Mouse (Mus musculus) forebrain, embryonic 16.5 days (tissue): Measurements from ENCODE around the gene Wdr61. TPM values are rescaled to one million over a fixed set of nuclear protein-coding genes. Genes with fewer than 3 reads are reported as not detected.

Source experiments
- ATAC-seq: fragments of 200-750 bp; cut with Nextera tagmentation; 2 replicates; pipeline ENCODE4 v1.8.0; 2017; ENCODE audit warnings: mild to moderate bottlenecking, moderate library complexity
- H3K27ac ChIP-seq: fragments of 300-500 bp; sonication (generic); 2 replicates; pipeline ENCODE4 v1.5.1; 2014; ENCODE audit warnings: low read length, control low read depth
- H3K27me3 ChIP-seq: fragments of 300-500 bp; sonication (generic); replicated peaks from 2 replicates; pipeline ENCODE4 v1.6.1; 2014; ENCODE audit warnings: low read length; ENCODE audit not compliant: control insufficient read depth, insufficient read depth
- H3K36me3 ChIP-seq: fragments of 300-500 bp; sonication (generic); 2 replicates; pipeline ENCODE4 v1.6.1; 2014; ENCODE audit not compliant: control insufficient read depth, insufficient read depth
- H3K4me1 ChIP-seq: fragments of 300-500 bp; sonication (generic); replicated peaks from 2 replicates; pipeline ENCODE4 v1.6.1; 2014; ENCODE audit warnings: low read length; ENCODE audit not compliant: control insufficient read depth, insufficient read depth
- H3K4me2 ChIP-seq: fragments of 300-500 bp; sonication (generic); 2 replicates; pipeline ENCODE4 v1.6.1; 2014; ENCODE audit warnings: mild to moderate bottlenecking, low read length, control low read depth
- H3K4me3 ChIP-seq: fragments of 300-500 bp; sonication (generic); replicated peaks from 2 replicates; pipeline ENCODE4 v1.5.1; 2014; ENCODE audit warnings: mild to moderate bottlenecking, low read length, control low read depth
- H3K9ac ChIP-seq: fragments of 300-500 bp; sonication (generic); replicated peaks from 2 replicates; pipeline ENCODE4 v1.6.1; 2014; ENCODE audit warnings: low read depth, low read length, control low read depth
- H3K9me3 ChIP-seq: fragments of 300-500 bp; sonication (generic); 2 replicates; pipeline ENCODE4 v1.6.1; 2016; ENCODE audit warnings: low read length; ENCODE audit not compliant: control insufficient read depth
- WGBS: fragments of 180-500 bp; shearing (Covaris S2); extraction: QIAGEN DNeasy Blood & Tissue Kit; methylation state at CpG from one replicate; pipeline ENCODE4 v1.1.7; 2014; 5-methylcytosine and 5-hydroxymethylcytosine counted together
- polyA plus RNA-seq: library from polyadenylated mRNA; unstranded; fragments of >200 nt; fragmentation: Nextera tagmentation; extraction: Ambion mirVana; gene quantifications from 2 replicates; pipeline ENCODE4 v1.2.1, GENCODE M21; 2015

The Wdr61 gene
- polyA plus RNA-seq, 1 experiment from 2014 or later, result 115 TPM

DNA sequence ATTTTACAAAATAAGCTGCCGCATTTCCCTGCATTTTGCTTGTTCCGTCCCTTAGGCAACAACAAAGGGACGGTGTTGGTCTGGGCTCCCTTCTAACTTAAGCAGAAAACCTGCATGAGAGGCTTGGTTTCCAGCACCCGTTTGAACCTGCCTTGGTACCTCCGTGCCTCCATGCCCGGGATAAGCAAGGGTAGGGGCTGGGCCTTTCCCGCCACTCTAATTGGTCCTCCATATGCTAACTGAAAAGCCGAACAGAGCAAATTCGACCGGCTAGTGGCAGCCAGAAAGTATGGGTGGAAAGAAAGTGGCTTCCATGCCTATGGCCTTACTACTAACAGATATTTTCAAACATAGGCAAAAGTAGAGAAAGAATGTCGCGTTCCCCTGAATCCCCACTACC is 29.8 kb upstream of the Wdr61 start:
- Histone ChIP-seq H3K27me3 (peaks cover 34% of the 10 kb centered on the region), H3K4me2 (peak overlapping the region; percentile 75; the same call in 1 of the 2 replicates), H3K27ac (no peak overlapping the region), H3K9ac (no peak overlapping the region), H3K36me3 (no peaks in the 10 kb centered on the region), H3K4me3 (no peak overlapping the region; the same call in 1 of the 2 replicates), H3K9me3 (no peaks in the 10 kb centered on the region), H3K4me1 (peaks cover 19% of the 10 kb centered on the region)
- ATAC-seq, result 0 out of 2 replicates have a peak, but pooled peaks have one; percentile 22
- WGBS, result 19% methylated on average over 12 of the region's 12 CpGs

DNA sequence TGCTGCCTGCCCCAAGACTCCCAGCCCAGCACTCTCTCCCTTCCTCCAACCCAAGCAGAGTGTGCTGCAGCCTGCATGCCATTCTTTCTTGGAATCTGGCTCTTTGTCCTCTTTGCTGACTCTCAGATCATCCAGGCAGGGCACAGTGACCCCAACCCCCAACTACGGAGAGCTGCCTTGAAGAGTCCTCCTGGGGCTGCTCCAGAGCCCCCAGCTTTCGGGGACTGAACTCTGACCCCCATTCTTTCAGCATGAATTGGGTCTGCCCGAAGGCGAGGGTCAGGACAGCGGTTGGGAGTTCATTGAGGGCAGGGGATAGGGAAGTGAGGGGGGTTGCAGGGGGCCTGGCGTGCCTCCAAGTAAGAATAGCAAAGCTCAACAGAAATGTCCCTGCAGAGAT is 25.3 kb upstream of the Wdr61 start:
- H3K9ac ChIP-seq, result no peak overlapping the region
- ATAC-seq, result no peak
- no peak overlapping the region for H3K4me2 ChIP-seq
- peaks cover 17% of the 10 kb centered on the region for H3K27me3 ChIP-seq
- no peaks in the 10 kb centered on the region for H3K9me3 ChIP-seq
- WGBS, result 15% methylated on average over 6 of the region's 6 CpGs
- no peak overlapping the region for H3K27ac ChIP-seq
- peaks cover 2% of the 10 kb centered on the region for H3K4me1 ChIP-seq
- no peaks in the 10 kb centered on the region for H3K36me3 ChIP-seq
- H3K4me3 ChIP-seq, result no peak overlapping the region

DNA sequence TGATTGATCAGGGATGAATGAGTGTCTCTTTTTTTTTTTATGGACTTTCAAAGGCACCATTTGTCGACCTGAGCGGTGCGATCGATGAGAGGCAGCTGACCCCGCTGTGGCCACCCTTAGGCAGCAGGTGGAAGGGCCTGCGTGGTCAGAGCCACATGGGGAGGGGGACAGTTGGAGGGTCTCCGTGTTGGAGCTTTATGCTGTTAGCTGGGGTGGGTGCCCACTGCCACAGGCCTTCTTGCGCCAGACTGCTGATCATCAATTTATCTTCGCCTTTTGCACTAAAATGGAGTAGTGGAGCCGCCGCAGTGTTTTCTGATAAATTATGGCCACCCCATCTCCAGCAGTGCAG is 18.6 kb upstream of the Wdr61 start:
- no peak for ATAC-seq
- no peak overlapping the region for H3K9ac ChIP-seq
- H3K4me3 ChIP-seq, result no peak overlapping the region
- H3K27ac ChIP-seq, result no peak overlapping the region
- no peaks in the 10 kb centered on the region for H3K27me3 ChIP-seq
- no peaks in the 10 kb centered on the region for H3K36me3 ChIP-seq
- H3K4me2 ChIP-seq, result no peak overlapping the region
- H3K9me3 ChIP-seq, result no peaks in the 10 kb centered on the region
- WGBS, result 64% methylated on average over 11 of the region's 11 CpGs
- H3K4me1 ChIP-seq, result no peaks in the 10 kb centered on the region; the same call in 1 of the 2 replicates

DNA sequence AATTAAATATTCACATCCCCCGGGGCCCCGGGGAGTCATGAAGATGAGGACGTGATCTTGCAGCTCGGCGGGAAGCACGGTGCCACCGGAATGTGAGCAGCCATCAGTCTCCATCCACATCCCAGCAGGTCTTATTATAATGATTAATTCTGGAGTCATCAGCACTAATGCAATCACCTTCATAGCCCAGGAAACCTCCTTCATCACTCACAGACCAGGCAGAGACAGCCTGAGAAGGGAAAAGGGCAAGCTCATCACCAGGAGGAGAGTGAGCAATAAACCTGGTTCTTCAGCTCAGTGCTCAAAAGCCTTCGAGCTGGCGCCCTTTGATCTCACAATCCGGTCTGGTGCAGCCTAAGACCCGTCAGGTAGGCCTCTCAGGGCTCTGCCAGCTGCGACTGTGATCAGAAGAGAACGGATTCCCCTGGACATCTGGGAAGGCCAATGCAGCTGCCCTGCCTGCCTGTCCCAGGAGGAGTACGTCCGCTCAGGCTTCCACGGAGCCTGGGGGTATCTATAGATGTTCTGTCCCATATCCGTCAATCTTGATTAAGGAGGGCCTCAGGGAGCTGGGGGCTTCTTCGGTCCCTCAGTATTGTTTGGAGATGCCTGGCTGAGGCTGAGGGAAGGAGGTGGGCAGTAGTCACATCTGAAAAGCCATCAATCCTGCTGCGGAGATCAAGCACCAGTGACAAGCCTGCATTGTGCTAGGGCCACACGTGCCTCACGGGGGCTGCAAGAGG is 18.1 kb upstream of the Wdr61 start:
- no peak overlapping the region for H3K4me3 ChIP-seq
- no peak for ATAC-seq
- H3K27me3 ChIP-seq, result no peaks in the 10 kb centered on the region
- H3K4me2 ChIP-seq, result no peak overlapping the region
- no peak overlapping the region for H3K9ac ChIP-seq
- H3K9me3 ChIP-seq, result no peaks in the 10 kb centered on the region
- WGBS, result 35% methylated on average over 21 of the region's 21 CpGs
- H3K27ac ChIP-seq, result no peak overlapping the region
- H3K4me1 ChIP-seq, result no peaks in the 10 kb centered on the region; the same call in 1 of the 2 replicates
- no peaks in the 10 kb centered on the region for H3K36me3 ChIP-seq

DNA sequence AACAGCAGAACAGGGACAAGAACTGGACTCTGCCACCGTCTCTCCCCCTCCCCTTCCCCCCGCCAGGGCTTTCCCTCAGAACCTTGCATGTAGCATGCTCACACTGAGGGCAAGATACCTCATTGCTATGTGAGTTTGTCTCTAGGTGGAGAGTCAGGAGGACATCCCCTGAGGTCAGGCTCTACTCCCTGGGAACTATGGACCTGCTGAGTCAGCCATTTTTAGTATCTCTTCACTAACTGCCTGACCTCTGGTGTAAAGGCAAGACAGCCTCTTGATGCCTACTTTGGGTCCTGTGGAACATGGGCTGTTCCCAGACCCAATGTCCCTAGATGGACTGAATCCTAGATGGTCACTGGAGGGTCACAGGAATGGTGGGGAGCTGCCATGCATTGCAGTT is 17.4 kb upstream of the Wdr61 start:
- Histone ChIP-seq H3K36me3 (no peaks in the 10 kb centered on the region), H3K4me3 (no peak overlapping the region), H3K27me3 (no peaks in the 10 kb centered on the region), H3K4me2 (no peak overlapping the region), H3K9ac (no peak overlapping the region), H3K9me3 (no peaks in the 10 kb centered on the region), H3K27ac (no peak overlapping the region), H3K4me1 (no peaks in the 10 kb centered on the region; the same call in 1 of the 2 replicates)
- ATAC-seq, result no peak
- WGBS, result 100% methylated on average over 1 of the region's 2 CpGs

DNA sequence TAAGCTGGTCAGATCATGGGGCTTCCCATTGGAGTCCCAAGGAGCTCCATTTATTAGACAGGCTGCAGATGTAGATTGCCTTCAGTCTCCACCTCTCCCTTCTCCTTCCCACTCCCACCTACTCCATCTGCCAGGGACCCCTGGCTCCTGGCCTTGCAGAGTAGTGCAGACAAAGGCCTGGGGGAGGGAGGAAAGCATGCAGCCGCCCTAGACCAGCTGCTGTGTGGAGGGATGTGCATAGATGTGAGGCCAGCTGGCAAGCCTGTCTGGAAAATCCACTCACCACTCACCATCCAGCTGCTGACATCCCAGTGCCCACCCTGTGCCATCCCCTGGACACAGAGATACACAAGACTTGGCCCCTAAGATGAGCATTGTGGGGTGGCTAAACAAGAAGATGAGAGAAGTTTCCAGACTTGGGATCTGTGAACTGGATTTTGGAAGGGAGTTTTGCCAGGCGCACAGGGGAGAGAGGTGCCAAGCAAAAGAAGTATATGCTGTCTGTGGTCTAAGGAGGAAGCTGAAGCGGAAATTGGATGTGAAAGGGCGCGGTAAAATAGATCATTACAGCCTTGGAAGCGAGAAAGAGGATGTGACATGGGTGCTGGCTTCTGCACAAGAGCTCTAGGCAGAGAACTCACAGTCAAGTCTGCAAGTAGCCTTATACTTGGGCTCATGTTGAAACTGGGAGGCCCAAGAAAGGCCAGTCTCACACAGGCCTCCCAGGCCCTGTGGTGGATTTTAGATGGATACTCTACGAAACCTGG is 16.1 kb upstream of the Wdr61 start:
- Histone ChIP-seq H3K27ac (no peak overlapping the region), H3K9ac (no peak overlapping the region), H3K4me1 (no peaks in the 10 kb centered on the region; the same call in 1 of the 2 replicates), H3K4me2 (no peak overlapping the region), H3K36me3 (no peaks in the 10 kb centered on the region), H3K4me3 (no peak overlapping the region), H3K27me3 (no peaks in the 10 kb centered on the region), H3K9me3 (no peaks in the 10 kb centered on the region)
- WGBS, result 86% methylated on average over 7 of the region's 7 CpGs
- no peak for ATAC-seq

DNA sequence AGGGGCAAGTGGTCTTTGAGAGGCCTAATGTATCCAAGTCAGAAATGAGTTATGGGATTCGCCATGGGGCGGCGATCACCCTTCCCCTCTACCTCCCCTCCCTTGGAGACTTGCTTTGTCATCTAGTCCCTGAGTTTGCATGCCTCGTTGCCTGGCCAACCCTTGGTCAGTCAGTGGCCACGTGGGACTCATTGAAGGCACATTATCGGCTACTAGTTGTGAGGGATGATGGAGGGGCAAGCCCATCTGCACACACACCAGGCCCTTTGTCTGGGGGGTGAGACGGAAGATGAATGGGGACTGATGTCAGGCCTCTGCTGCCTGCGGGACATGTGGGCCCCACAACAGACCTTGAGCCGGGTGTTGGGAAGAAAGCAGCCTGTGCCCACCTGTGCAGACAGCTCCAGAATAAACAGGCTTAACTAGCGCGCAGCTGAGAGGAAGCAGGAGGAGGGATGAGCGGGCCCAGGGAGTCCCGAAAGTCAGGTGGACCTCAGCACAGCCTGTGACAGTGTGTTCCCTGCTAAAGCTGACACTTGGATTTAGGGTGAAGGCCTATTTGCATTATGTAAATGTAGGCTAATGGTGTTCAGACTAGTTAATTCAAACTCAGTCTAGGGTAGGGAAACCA is 11.5 kb upstream of the Wdr61 start:
- no peak overlapping the region for H3K9ac ChIP-seq
- WGBS, result 53% methylated on average over 13 of the region's 13 CpGs

DNA sequence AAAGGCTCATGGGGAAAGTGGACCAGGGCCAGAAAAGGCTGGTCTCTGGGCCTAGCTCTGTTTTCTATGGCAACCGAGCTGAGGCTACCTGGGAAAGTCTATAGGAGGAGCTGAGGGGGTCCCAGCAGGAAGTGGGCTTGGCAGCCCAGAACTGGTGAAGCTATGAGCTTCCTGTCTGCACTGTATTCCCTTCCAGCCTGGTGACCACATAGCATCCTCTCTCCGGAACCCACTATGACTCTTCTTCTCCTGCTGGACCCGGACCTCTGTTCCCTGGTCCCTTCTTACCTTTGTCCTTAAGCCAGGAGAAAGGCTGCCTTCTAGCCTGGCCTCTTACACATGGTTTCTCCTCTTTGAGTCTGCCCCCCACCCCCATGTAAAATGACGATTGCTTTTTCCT is 9.6 kb upstream of the Wdr61 start:
- no peak overlapping the region for H3K4me2 ChIP-seq
- no peaks in the 10 kb centered on the region for H3K36me3 ChIP-seq
- no peak overlapping the region for H3K27ac ChIP-seq
- 83% methylated on average over 4 of the region's 4 CpGs for WGBS
- ATAC-seq, result no peak
- H3K4me1 ChIP-seq, result peaks cover 2% of the 10 kb centered on the region; the same call in 1 of the 2 replicates
- no peak overlapping the region for H3K9ac ChIP-seq
- H3K9me3 ChIP-seq, result no peaks in the 10 kb centered on the region
- no peaks in the 10 kb centered on the region for H3K27me3 ChIP-seq
- no peak overlapping the region for H3K4me3 ChIP-seq

More for the DNA sequence above, 11.5 kb upstream of the Wdr61 start:
- no peaks in the 10 kb centered on the region; the same call in 1 of the 2 replicates for H3K4me1 ChIP-seq
- H3K27me3 ChIP-seq, result no peaks in the 10 kb centered on the region
- ATAC-seq, result no peak; the same call in 1 of the 2 replicates
- no peak overlapping the region for H3K4me2 ChIP-seq
- H3K36me3 ChIP-seq, result no peaks in the 10 kb centered on the region
- no peaks in the 10 kb centered on the region for H3K9me3 ChIP-seq
- no peak overlapping the region for H3K27ac ChIP-seq
- H3K4me3 ChIP-seq, result no peak overlapping the region

DNA sequence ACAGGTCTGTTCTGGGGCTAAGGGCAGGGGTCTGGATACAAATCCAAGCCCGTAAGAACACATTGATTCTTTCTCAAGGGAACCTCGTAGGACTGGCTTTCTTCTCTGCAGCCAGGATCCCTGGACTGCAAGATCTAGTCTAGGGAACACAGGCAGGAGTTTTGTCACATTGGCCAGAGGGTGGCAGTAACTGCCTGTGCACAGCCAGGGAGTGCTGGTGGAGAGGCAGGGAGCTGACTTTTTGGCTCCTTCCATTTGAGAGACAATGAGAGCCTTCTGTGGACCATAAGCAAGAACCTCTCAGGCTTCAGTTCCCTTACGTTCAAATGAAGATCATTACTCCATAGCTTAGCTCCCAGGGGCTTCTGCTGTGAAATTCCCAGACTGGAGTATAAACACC is 4.1 kb upstream of the Wdr61 start:
- ATAC-seq, result 0 out of 2 replicates have a peak, but pooled peaks have one; percentile 32
- no peak overlapping the region for H3K27ac ChIP-seq
- H3K9me3 ChIP-seq, result no peaks in the 10 kb centered on the region
- WGBS, result 29% methylated on average over 3 of the region's 3 CpGs
- H3K9ac ChIP-seq, result no peak overlapping the region
- H3K4me1 ChIP-seq, result peaks cover 9% of the 10 kb centered on the region
- H3K36me3 ChIP-seq, result no peaks in the 10 kb centered on the region
- H3K27me3 ChIP-seq, result no peaks in the 10 kb centered on the region
- H3K4me3 ChIP-seq, result no peak overlapping the region
- no peak overlapping the region for H3K4me2 ChIP-seq
